Mouse (Mus musculus) small intestine, adult 2 months (tissue): ENCODE measurements at regions not wholly inside any gene's neighbourhood (a gene's known extent, or its start where the extent isn't known, plus 50 kb on each side); places are given as distances from the start of the nearest gene placed in this dataset.

Source experiments
- CTCF ChIP-seq: fragments of 200-500 bp; IDR thresholded peaks from 2 replicates; pipeline ENCODE4 v1.5.1; 2012; ENCODE audit warnings: low read depth, mild to moderate bottlenecking, control low read depth, inconsistent platforms, low read length, moderate library complexity, mixed read lengths; ENCODE audit not compliant: insufficient replicate concordance, insufficient read length; ENCODE audit errors: extremely low read depth
- POLR2A ChIP-seq: fragments of 200-500 bp; IDR thresholded peaks from 2 replicates; pipeline ENCODE4 v1.6.1; 2012; ENCODE audit warnings: low read depth, mild to moderate bottlenecking, control low read depth, inconsistent platforms, low read length, moderate library complexity

GRCm38 (mm10) chr7:129810565-129810964 is 218.9 kb downstream of the Wdr11 start:
- TF ChIP-seq CTCF (no peak), POLR2A (no peak)
